Mouse (Mus musculus): ENCODE data around the gene Sbk1. TPM values are rescaled to one million over a fixed set of nuclear protein-coding genes. Genes with fewer than 3 reads are reported as not detected.

Gene Sbk1
- total RNA-seq, 2 experiments from 2014 or later = 72.3 to 73.8 TPM

GRCm38 (mm10) chr7:126338906-126339305, 66.5 kb downstream of the Sbk1 start:
- DNase-seq = no peak

GRCm38 (mm10) chr7:126339521-126339971, 67.1 kb downstream of the Sbk1 start:
- no peak for DNase-seq

- peak; percentile 17 to 25 for DNase-seq
Observed at GRCm38 (mm10) chr7:126340206-126340618, 67.8 kb downstream of the Sbk1 start.

- no peak for DNase-seq
Observed at GRCm38 (mm10) chr7:126340896-126341295, 68.5 kb downstream of the Sbk1 start.

Other genes with a start within 250 kb of the Sbk1 start
- gene Gsg1l, start 190.2 kb upstream of the Sbk1 start, total RNA-seq (2021) = 10 to 100 TPM; 10.1 to 12.3 TPM
- 10 to 100 TPM; 11.7 to 17.1 TPM for gene Xpo6, start 72.1 kb upstream of the Sbk1 start, total RNA-seq (2021)
- 1 to 10 TPM in 1 of 2 experiments, under 1 TPM in 1; 0.52 to 5.7 TPM for gene Lat, start 97.0 kb downstream of the Sbk1 start, total RNA-seq (2021)
- 10 to 100 TPM; 24.8 to 25.8 TPM for gene Spns1, start 104.8 kb downstream of the Sbk1 start, total RNA-seq (2021)
- gene Nfatc2ip, start 124.1 kb downstream of the Sbk1 start, total RNA-seq (2021) = 1 to 10 TPM; 3.8 to 3.9 TPM
- 1 to 10 TPM in 1 of 2 experiments, under 1 TPM in 1; 0.32 to 4.2 TPM for gene Cd19, start 142.3 kb downstream of the Sbk1 start, total RNA-seq (2021)
- 1 to 10 TPM; 5.5 to 7.5 TPM for gene Rabep2, start 156.1 kb downstream of the Sbk1 start, total RNA-seq (2021)
- under 1 TPM; 0.87 TPM for gene Atp2a1, start 190.5 kb downstream of the Sbk1 start, total RNA-seq (2021)
- gene Sh2b1, start 202.8 kb downstream of the Sbk1 start, total RNA-seq (2021) = 10 to 100 TPM; 40.9 to 45.1 TPM
- gene Tufm, start 214.7 kb downstream of the Sbk1 start, total RNA-seq (2021) = 100 to 1,000 TPM; 286 to 355 TPM
- gene Atxn2l, start 230.8 kb downstream of the Sbk1 start, total RNA-seq (2021) = 10 to 100 TPM; 33.0 to 37.1 TPM

Data from heart, adult 18-20 months (tissue).